Mouse (Mus musculus) forebrain, postnatal 0 days (tissue): ENCODE data around the gene Rac3. TPM values are rescaled to one million over a fixed set of nuclear protein-coding genes. Genes with fewer than 3 reads are reported as not detected.
"Not testable (repeated sequence)": the region's sequence is repeated elsewhere in the genome, so short reads cannot be mapped to it uniquely, and the experiment has no call there.

Source experiments
- ATAC-seq: fragments of 200-750 bp; cut with Nextera tagmentation; 2 replicates; pipeline ENCODE4 v1.8.0; 2017; ENCODE audit warnings: mild to moderate bottlenecking, moderate library complexity
- DNase-seq: peaks from one replicate; pipeline ENCODE4 v3.0.0-alpha.2; 2015
- H3K27ac ChIP-seq: fragments of 300-500 bp; sonication (generic); 2 replicates; pipeline ENCODE4 v1.5.1; 2014; ENCODE audit warnings: low read depth, mild to moderate bottlenecking, antibody characterized with exemption, low read length, moderate library complexity, mixed read lengths
- H3K27me3 ChIP-seq: fragments of 300-500 bp; sonication (generic); 2 replicates; pipeline ENCODE4 v1.6.1; 2014; ENCODE audit warnings: mild to moderate bottlenecking, low read length, mixed read lengths; ENCODE audit not compliant: insufficient read depth
- H3K36me3 ChIP-seq: fragments of 300-500 bp; sonication (generic); 2 replicates; pipeline ENCODE4 v1.6.1; 2014; ENCODE audit warnings: mild to moderate bottlenecking, moderate library complexity; ENCODE audit not compliant: insufficient read depth
- H3K4me1 ChIP-seq: fragments of 300-500 bp; sonication (generic); 2 replicates; pipeline ENCODE4 v1.6.1; 2014; ENCODE audit warnings: antibody characterized with exemption; ENCODE audit not compliant: insufficient read depth
- H3K4me2 ChIP-seq: fragments of 300-500 bp; sonication (generic); 2 replicates; pipeline ENCODE4 v1.6.1; 2014; ENCODE audit warnings: low read depth, mild to moderate bottlenecking, moderate library complexity
- H3K4me3 ChIP-seq: fragments of 300-500 bp; sonication (generic); 2 replicates; pipeline ENCODE4 v1.5.1; 2014; ENCODE audit warnings: low read depth, low read length, mixed read lengths
- H3K9ac ChIP-seq: fragments of 300-500 bp; sonication (generic); 2 replicates; pipeline ENCODE4 v1.6.1; 2014; ENCODE audit warnings: mild to moderate bottlenecking
- H3K9me3 ChIP-seq: fragments of 300-500 bp; sonication (generic); 2 replicates; pipeline ENCODE4 v1.6.1; 2016; ENCODE audit warnings: low read length
- CTCF ChIP-seq: sonication (generic); IDR thresholded peaks from 2 replicates; pipeline ENCODE4 v1.5.1; 2016; ENCODE audit warnings: antibody characterized with exemption, control low read depth, low read depth
- WGBS: fragments of 180-500 bp; shearing (Covaris S2); extraction: QIAGEN DNeasy Blood & Tissue Kit; methylation state at CpG from one replicate; pipeline ENCODE4 v1.1.7; 2014; 5-methylcytosine and 5-hydroxymethylcytosine counted together
- polyA plus RNA-seq: library from polyadenylated mRNA; unstranded; fragments of >200 nt; fragmentation: Nextera tagmentation; extraction: Ambion mirVana; gene quantifications from 2 replicates; pipeline ENCODE4 v1.2.1, GENCODE M21; 2015
- total RNA-seq: library from RNA; depleted of rRNA; stranded (reverse); fragments of >200 nt; gene quantifications from 2 replicates; pipeline ENCODE4 v1.2.3, GENCODE M21; 2014; rRNA removed

Rac3 gene
- total and polyA plus RNA-seq, 2 experiments from 2014 or later, result 598 to 681 TPM

- 68% methylated on average over 14 of the region's 14 CpGs for WGBS
- Histone ChIP-seq H3K36me3 (no peaks in the 10 kb centered on the region), H3K27ac (no peak overlapping the region), H3K4me1 (no peaks in the 10 kb centered on the region), H3K9ac (no peak overlapping the region), H3K9me3 (no peaks in the 10 kb centered on the region), H3K4me3 (no peak overlapping the region), H3K4me2 (no peak overlapping the region), H3K27me3 (0 out of 2 replicates have a peak, but pooled peaks cover 6% of the 10 kb centered on the region)
- TF ChIP-seq CTCF, result no peak
- ATAC-seq (no peak), DNase-seq (no peak)
These were observed 40.8 kb downstream of the Rac3 start for GRCm38 (mm10) chr11:120761811-120762671.

- H3K9me3 ChIP-seq, H3K9ac ChIP-seq, H3K36me3 ChIP-seq, H3K4me3 ChIP-seq, H3K27me3 ChIP-seq, DNase-seq, H3K27ac ChIP-seq, H3K4me2 ChIP-seq, ATAC-seq, H3K4me1 ChIP-seq: not testable (repeated sequence)
- WGBS, result 10% methylated on average over 14 of the region's 14 CpGs
These were observed 41.4 kb downstream of the Rac3 start, which contains the start of gene Hmga1b for GRCm38 (mm10) chr11:120762672-120763041. TSS of gene Hmga1b (plus strand) at chr11:120762794.

GRCm38 (mm10) chr11:120763121-120763999 is 42.1 kb downstream of the Rac3 start:
- H3K36me3 ChIP-seq, result not testable (repeated sequence)

DNA sequence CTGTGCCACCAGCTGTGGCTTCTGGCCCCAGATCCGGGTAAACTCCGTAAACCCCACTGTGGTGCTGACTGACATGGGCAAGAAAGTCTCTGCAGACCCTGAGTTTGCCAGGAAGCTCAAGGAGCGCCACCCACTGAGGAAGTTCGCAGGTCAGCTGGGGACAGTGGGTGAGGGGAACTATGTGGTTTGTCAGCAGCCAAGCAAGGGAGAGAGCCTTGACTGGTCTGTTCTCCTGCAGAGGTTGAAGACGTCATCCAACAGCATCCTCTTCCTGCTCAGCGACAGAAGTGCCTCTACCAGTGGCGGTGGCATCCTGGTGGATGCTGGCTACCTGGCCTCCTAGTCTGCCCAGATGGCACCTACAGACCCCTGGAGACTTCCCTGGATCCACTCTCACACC is 45.8 kb downstream of the Rac3 start:
- not testable (repeated sequence) for H3K36me3 ChIP-seq, ATAC-seq, H3K4me3 ChIP-seq, H3K27ac ChIP-seq, DNase-seq, H3K9ac ChIP-seq, H3K9me3 ChIP-seq, H3K27me3 ChIP-seq, H3K4me2 ChIP-seq, H3K4me1 ChIP-seq
- WGBS, result 78% methylated on average over 3 of the region's 7 CpGs

More at GRCm38 (mm10) chr11:120763121-120763999, 42.1 kb downstream of the Rac3 start:
- H3K27me3 ChIP-seq, H3K9me3 ChIP-seq, H3K4me1 ChIP-seq, DNase-seq, ATAC-seq, H3K9ac ChIP-seq, H3K4me2 ChIP-seq, H3K4me3 ChIP-seq, H3K27ac ChIP-seq: not testable (repeated sequence)
- 10% methylated on average over 6 of the region's 23 CpGs for WGBS

GRCm38 (mm10) chr11:120768206-120768605 is 46.9 kb downstream of the Rac3 start:
- no peaks in the 10 kb centered on the region for H3K36me3 ChIP-seq
- no peak overlapping the region for H3K4me3 ChIP-seq
- no peaks in the 10 kb centered on the region for H3K27me3 ChIP-seq
- DNase-seq (no peak), ATAC-seq (no peak)
- H3K27ac ChIP-seq, result no peak overlapping the region
- no peak overlapping the region for H3K9ac ChIP-seq
- WGBS, result 59% methylated on average over 1 of the region's 1 CpGs
- TF ChIP-seq CTCF, result no peak
- H3K9me3 ChIP-seq, result no peaks in the 10 kb centered on the region
- no peaks in the 10 kb centered on the region for H3K4me1 ChIP-seq
- H3K4me2 ChIP-seq, result no peak overlapping the region

DNA sequence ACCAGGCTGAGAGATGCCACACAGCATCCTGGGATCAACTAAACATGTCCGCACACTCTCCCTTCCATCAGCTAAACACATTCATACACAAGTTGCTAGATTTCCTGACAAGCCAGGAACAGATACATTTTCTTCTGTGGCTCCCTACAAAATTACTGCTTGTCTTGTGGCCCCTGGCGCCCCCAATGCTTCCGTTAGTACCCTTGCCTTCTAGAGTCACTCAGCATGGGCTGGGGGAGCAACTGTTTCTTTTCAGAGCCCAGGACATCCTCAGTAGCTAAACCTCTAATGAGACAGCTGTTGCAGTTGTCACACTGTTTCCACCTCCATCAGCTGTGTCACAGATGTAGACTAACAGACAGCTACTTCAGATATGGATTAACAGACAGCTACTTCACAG is 51.5 kb downstream of the Rac3 start:
- TF ChIP-seq CTCF, result no peak
- 78% methylated on average over 3 of the region's 3 CpGs for WGBS
- H3K9ac ChIP-seq, result no peak overlapping the region
- H3K4me2 ChIP-seq, result no peak overlapping the region
- DNase-seq (no peak), ATAC-seq (no peak)
- H3K9me3 ChIP-seq, result no peaks in the 10 kb centered on the region
- H3K4me3 ChIP-seq, result no peak overlapping the region
- no peaks in the 10 kb centered on the region for H3K36me3 ChIP-seq
- H3K4me1 ChIP-seq, result no peaks in the 10 kb centered on the region
- no peaks in the 10 kb centered on the region for H3K27me3 ChIP-seq
- H3K27ac ChIP-seq, result no peak overlapping the region

Other genes starting within 250 kb of the Rac3 start
- 42.6 and 49.9 TPM in 2 replicates for gene Mrpl12, start 236.9 kb upstream of the Rac3 start, total RNA-seq
- 143 and 179 TPM in 2 replicates for gene Mrpl12, start 236.9 kb upstream of the Rac3 start, polyA plus RNA-seq
- 20.9 and 22.8 TPM in 2 replicates for gene Slc25a10, start 229.6 kb upstream of the Rac3 start, total RNA-seq
- gene Slc25a10, start 229.6 kb upstream of the Rac3 start, polyA plus RNA-seq, result 20.5 and 21.1 TPM in 2 replicates
- gene Gcgr, start 190.8 kb upstream of the Rac3 start, total RNA-seq, result not detected in 2 replicates
- gene Gcgr, start 190.8 kb upstream of the Rac3 start, polyA plus RNA-seq, result 0.09 and 0.22 TPM in 2 replicates
- 103 and 105 TPM in 2 replicates for gene Mcrip1, start 171.7 kb upstream of the Rac3 start, total RNA-seq
- gene Mcrip1, start 171.7 kb upstream of the Rac3 start, polyA plus RNA-seq, result 261 and 275 TPM in 2 replicates
- not detected in 2 replicates for gene Ppp1r27, start 170.3 kb upstream of the Rac3 start, total RNA-seq
- gene Ppp1r27, start 170.3 kb upstream of the Rac3 start, polyA plus RNA-seq, result not detected in 2 replicates
- 162 and 174 TPM in 2 replicates for gene P4hb, start 148.2 kb upstream of the Rac3 start, total RNA-seq
- gene P4hb, start 148.2 kb upstream of the Rac3 start, polyA plus RNA-seq, result 208 and 218 TPM in 2 replicates
- gene Arhgdia, start 139.8 kb upstream of the Rac3 start, total RNA-seq, result 214 and 237 TPM in 2 replicates
- gene Arhgdia, start 139.8 kb upstream of the Rac3 start, polyA plus RNA-seq, result 416 and 435 TPM in 2 replicates
- 99.8 and 111 TPM in 2 replicates for gene Alyref, start 123.1 kb upstream of the Rac3 start, total RNA-seq
- 207 and 238 TPM in 2 replicates for gene Alyref, start 123.1 kb upstream of the Rac3 start, polyA plus RNA-seq
- gene Anapc11, start 123.0 kb upstream of the Rac3 start, total RNA-seq, result 54.2 and 64.2 TPM in 2 replicates
- gene Anapc11, start 123.0 kb upstream of the Rac3 start, polyA plus RNA-seq, result 207 and 226 TPM in 2 replicates
- gene Npb, start 113.0 kb upstream of the Rac3 start, total RNA-seq, result not detected in 2 replicates
- 0.42 and 0.80 TPM in 2 replicates for gene Npb, start 113.0 kb upstream of the Rac3 start, polyA plus RNA-seq
- gene Pcyt2, start 103.5 kb upstream of the Rac3 start, total RNA-seq, result 102 and 129 TPM in 2 replicates
- 107 and 117 TPM in 2 replicates for gene Pcyt2, start 103.5 kb upstream of the Rac3 start, polyA plus RNA-seq
- gene Sirt7, start 96.2 kb upstream of the Rac3 start, total RNA-seq, result 48.7 and 51.8 TPM in 2 replicates
- 37.4 and 40.7 TPM in 2 replicates for gene Sirt7, start 96.2 kb upstream of the Rac3 start, polyA plus RNA-seq
- gene Mafg, start 87.9 kb upstream of the Rac3 start, total RNA-seq, result 37.5 and 40.1 TPM in 2 replicates
- 24.6 and 39.7 TPM in 2 replicates for gene Mafg, start 87.9 kb upstream of the Rac3 start, polyA plus RNA-seq
- 8.7 and 13.8 TPM in 2 replicates for gene Pycr1, start 77.7 kb upstream of the Rac3 start, total RNA-seq
- 19.5 and 23.0 TPM in 2 replicates for gene Pycr1, start 77.7 kb upstream of the Rac3 start, polyA plus RNA-seq
- gene Myadml2, start 73.3 kb upstream of the Rac3 start, total RNA-seq, result 1.1 and 3.2 TPM in 2 replicates
- gene Myadml2, start 73.3 kb upstream of the Rac3 start, polyA plus RNA-seq, result 1.3 and 1.5 TPM in 2 replicates
- 5.5 and 5.9 TPM in 2 replicates for gene Notum, start 60.3 kb upstream of the Rac3 start, total RNA-seq
- 3.6 and 4.9 TPM in 2 replicates for gene Notum, start 60.3 kb upstream of the Rac3 start, polyA plus RNA-seq
- gene Aspscr1, start 48.5 kb upstream of the Rac3 start, total RNA-seq, result 97.7 and 102 TPM in 2 replicates
- 137 and 139 TPM in 2 replicates for gene Aspscr1, start 48.5 kb upstream of the Rac3 start, polyA plus RNA-seq
- gene Cenpx, start 7.7 kb upstream of the Rac3 start, total RNA-seq, result 28.5 and 52.1 TPM in 2 replicates
- gene Cenpx, start 7.7 kb upstream of the Rac3 start, polyA plus RNA-seq, result 91.3 and 114 TPM in 2 replicates
- 57.6 and 58.4 TPM in 2 replicates for gene Lrrc45, start 7.5 kb upstream of the Rac3 start, total RNA-seq
- 31.0 and 41.0 TPM in 2 replicates for gene Lrrc45, start 7.5 kb upstream of the Rac3 start, polyA plus RNA-seq
- gene Dcxr, start 5.8 kb downstream of the Rac3 start, total RNA-seq, result 7.2 and 13.2 TPM in 2 replicates
- 11.2 and 12.7 TPM in 2 replicates for gene Dcxr, start 5.8 kb downstream of the Rac3 start, polyA plus RNA-seq
- gene Cbr2, start 10.6 kb downstream of the Rac3 start, total RNA-seq, result 3.6 and 4.8 TPM in 2 replicates
- gene Cbr2, start 10.6 kb downstream of the Rac3 start, polyA plus RNA-seq, result 3.1 and 4.9 TPM in 2 replicates
- 0.95 and 1.8 TPM in 2 replicates for gene Hmga1b, start 41.3 kb downstream of the Rac3 start, total RNA-seq
- gene Hmga1b, start 41.3 kb downstream of the Rac3 start, polyA plus RNA-seq, result 1.6 and 1.7 TPM in 2 replicates
- 61.9 and 82.8 TPM in 2 replicates for gene Rfng, start 62.7 kb downstream of the Rac3 start, total RNA-seq
- gene Rfng, start 62.7 kb downstream of the Rac3 start, polyA plus RNA-seq, result 114 and 125 TPM in 2 replicates
- gene Gps1, start 62.8 kb downstream of the Rac3 start, total RNA-seq, result 228 and 240 TPM in 2 replicates
- gene Gps1, start 62.8 kb downstream of the Rac3 start, polyA plus RNA-seq, result 240 and 244 TPM in 2 replicates
- 43.0 and 52.0 TPM in 2 replicates for gene Dus1l, start 74.9 kb downstream of the Rac3 start, total RNA-seq
- gene Dus1l, start 74.9 kb downstream of the Rac3 start, polyA plus RNA-seq, result 36.1 and 38.6 TPM in 2 replicates
- 328 and 364 TPM in 2 replicates for gene Fasn, start 103.1 kb downstream of the Rac3 start, total RNA-seq
- gene Fasn, start 103.1 kb downstream of the Rac3 start, polyA plus RNA-seq, result 72.5 and 75.6 TPM in 2 replicates
- gene Ccdc57, start 211.4 kb downstream of the Rac3 start, total RNA-seq, result 8.8 and 11.6 TPM in 2 replicates
- gene Ccdc57, start 211.4 kb downstream of the Rac3 start, polyA plus RNA-seq, result 4.9 and 6.9 TPM in 2 replicates
- gene Slc16a3, start 227.0 kb downstream of the Rac3 start, total RNA-seq, result 7.2 and 9.0 TPM in 2 replicates
- 2.6 and 3.6 TPM in 2 replicates for gene Slc16a3, start 227.0 kb downstream of the Rac3 start, polyA plus RNA-seq